Mouse (Mus musculus) frontal cortex, postnatal 10 days (tissue): ENCODE measurements around the gene Mpi.

ENCODE experiments used
- DNase-seq, 2 experiments: peaks; one replicate each; pipeline ENCODE4 v3.0.0; 2022; ENCODE audit warnings: low spot score in 2 of 2, mixed read lengths in 1 of 2

The Mpi gene

GRCm38 (mm10) chr9:57522861-57523246 lies 29.7 kb downstream of the Mpi start:
- DNase-seq, result no peak

DNA sequence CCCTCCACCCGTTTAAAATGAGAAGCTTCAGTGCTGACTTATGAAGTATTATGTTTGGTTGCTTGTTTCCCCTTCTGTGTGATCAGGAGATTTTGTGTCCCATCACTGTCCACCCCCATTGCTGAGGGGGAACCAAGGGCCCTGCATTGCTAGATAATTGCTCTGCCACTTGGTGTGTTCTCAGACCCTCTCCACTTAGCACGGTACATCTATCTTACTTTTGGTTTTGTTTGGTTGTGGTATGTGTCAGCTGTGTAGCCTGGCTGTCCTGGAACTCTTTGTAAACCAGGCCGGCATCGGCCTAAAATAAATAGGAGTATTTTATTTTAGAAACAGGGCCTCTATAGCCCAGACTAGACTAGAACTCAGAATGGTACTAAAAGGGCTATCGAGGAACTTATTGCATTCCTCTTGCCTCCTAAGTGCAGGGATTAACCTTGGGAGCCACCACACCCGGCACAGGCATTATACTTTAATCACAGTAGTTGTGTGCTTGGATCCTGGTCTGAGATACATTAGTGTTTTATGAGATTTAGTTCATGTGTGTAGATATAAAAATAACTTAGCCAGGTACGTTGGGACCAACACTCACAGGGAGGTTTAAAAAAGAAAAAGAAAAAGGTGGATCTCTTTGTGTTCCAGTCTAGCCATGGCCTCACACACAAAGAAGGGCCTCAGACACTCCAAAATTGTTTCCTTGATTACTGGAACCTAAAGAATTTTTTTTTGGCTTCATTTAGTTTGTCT lies 30.3 kb downstream of the Mpi start:
- DNase-seq, result no peak

- DNase-seq, result peak; percentile 87 to 92
These were observed 31.3 kb downstream of the Mpi start, which contains the start of gene Cox5a for GRCm38 (mm10) chr9:57521056-57521911. Cox5a (plus strand) TSS chr9:57521274.

DNA sequence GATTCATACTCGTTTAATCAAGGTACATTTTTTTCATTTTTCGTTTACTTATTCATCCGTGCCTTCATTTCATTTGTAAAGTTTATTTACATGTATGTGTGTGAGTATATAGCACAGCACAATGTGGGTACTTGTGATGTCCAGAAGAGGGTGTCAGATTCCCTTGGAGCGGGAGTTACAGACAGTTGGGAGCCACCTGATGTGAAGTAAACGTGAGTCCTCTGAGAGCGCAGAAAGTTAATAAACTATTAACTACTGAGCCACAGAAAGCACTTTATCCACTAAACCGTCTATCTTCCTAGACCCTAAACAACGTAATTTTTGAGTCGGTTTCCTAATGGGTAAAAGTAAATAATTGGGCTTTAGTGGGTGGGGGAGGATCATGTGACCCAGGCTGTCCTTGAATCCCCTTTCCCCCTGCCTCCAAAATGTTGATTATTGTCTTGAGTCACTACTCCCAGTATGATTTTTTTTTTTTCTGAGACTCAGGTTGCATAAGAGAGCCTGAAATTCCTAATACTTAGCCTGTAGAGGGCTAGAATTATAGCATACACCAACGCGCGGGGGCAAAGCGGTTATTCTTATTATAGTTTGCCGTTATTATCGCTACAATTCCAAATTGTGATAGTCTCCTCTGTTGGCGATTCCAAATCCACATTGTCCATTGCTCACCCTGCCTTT lies 32.0 kb downstream of the Mpi start:
- no peak for DNase-seq

- DNase-seq, result peak in 1 of 2 experiments; percentile 59
These were observed 35.5 kb downstream of the Mpi start for GRCm38 (mm10) chr9:57517113-57517512.

- no peak for DNase-seq
These were observed 42.0 kb downstream of the Mpi start for GRCm38 (mm10) chr9:57510577-57510976.

GRCm38 (mm10) chr9:57505700-57506099 lies 46.9 kb downstream of the Mpi start:
- peak; percentile 54 to 66 for DNase-seq

- DNase-seq, result no peak
These were observed 47.7 kb downstream of the Mpi start for GRCm38 (mm10) chr9:57504891-57505290.

GRCm38 (mm10) chr9:57504381-57504700 lies 48.2 kb downstream of the Mpi start:
- peak in 1 of 2 experiments; percentile 67 for DNase-seq

DNA sequence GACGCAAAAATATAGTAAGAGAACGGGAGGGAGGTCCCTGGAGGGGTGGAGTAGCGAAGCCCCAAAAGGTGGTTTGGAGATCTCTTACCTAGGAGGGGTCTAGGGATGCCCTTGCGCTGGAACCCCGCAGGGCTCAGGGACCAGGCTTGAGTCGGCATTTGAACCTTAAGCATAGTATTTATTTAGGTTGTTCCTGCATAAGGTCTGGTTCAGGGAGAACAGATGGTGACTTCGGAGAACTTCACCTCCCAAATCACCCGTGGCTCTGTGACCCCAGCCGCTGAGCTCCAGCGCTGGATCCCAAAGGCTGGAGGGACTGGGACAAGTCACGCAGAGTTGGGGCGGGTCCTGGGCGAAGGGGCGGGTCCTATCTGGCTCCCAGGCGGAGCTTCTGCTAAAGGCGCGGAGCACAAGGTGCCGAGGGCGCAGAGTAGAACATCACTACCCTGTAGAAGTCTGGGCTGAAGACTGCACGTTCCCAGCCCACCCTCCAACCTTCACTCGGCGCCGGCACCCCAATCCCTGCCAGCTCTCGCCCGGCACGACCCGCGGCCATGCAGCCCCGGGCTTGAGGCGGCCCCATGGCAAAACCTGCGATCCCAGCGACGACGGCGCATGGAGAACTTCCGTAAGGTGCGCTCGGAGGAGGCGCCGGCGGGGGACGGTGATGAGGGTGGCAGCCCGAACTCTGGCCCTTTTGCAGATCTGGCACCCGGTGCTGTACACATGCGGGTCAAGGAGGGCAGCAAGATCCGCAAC lies 48.8 kb downstream of the Mpi start, which contains the start of gene Rpp25:
TSS of gene Rpp25 (plus strand) at position 405 of the 759 bp plus-strand sequence.
- DNase-seq, result peak in 1 of 2 experiments; percentile 58

DNA sequence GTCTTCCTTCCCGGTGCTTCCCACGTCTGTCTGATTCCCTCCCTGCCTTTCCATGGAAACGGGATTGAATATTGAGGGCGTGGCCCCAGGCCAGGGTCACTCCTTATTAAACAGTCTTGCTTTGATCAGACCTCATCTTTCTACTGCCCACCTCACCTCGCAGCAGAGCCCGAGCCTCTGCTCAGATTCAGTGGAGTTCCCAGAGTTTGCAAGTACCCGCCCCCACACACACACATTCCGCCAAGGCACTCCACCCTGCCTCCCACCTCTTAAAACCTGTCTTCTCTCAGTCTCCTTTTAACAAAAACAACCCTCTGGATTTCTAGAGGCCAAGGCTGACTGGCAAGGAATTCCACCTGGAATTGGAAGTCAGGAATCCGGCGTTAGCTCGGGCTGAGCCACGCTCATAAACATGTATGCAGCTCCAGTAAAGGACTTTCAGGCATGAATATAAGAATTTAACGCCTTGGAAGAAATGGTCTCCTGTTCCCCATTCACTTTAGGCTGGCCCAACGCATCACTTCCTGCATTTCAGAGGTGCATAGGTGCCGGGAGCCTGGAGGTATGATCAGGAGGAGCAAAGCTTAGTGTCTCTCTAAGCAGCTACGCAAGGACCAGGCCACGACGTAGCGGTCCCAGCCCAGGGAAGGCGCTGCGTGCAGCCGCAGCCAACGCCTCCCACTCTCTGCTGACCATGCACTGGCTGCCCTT lies 49.5 kb downstream of the Mpi start:
- no peak for DNase-seq

- DNase-seq, result peak; percentile 54 to 60
These were observed 50.7 kb downstream of the Mpi start for GRCm38 (mm10) chr9:57501861-57502260.

GRCm38 (mm10) chr9:57501452-57501851 lies 51.1 kb downstream of the Mpi start:
- no peak for DNase-seq

- DNase-seq, result no peak
These were observed 54.0 kb downstream of the Mpi start for GRCm38 (mm10) chr9:57498536-57498935.

GRCm38 (mm10) chr9:57497236-57497635 lies 55.3 kb downstream of the Mpi start:
- no peak for DNase-seq

- DNase-seq, result no peak
These were observed 57.6 kb downstream of the Mpi start for GRCm38 (mm10) chr9:57494970-57495369.
